In genomic region chr6:50418951-50419350, GRCm38 (mm10) we compare ENCODE assay signal across 27 mouse cellular contexts. TPM values are rescaled to one million over a fixed set of nuclear protein-coding genes. Genes with fewer than 3 reads are reported as not detected.
DNase-seq lines count a peak whose midpoint lies in the region; ATAC-seq and TF ChIP-seq lines count a peak whose summit lies in the region.
"Had no signal": no experiment of that assay in that cellular context is flagged by ENCODE, and none has a peak within 500 bp of the region (broad histone marks: within the 10 kb centered on the region; RNA-seq: fewer than 3 reads in every experiment).

No protein-coding gene starts in this region.

- no peak for TF ChIP-seq POLR2A in liver, adult 2 months (IDR thresholded peaks at IDR 0.05; ENCODE audit: extremely low read depth, insufficient read depth, low read length)

- no peak for TF ChIP-seq CTCF in liver, adult 2 months (IDR thresholded peaks at IDR 0.05; ENCODE audit: low read depth, low read length)

- H3K4me1 ChIP-seq in liver, adult 2 months (ENCODE audit: control insufficient read depth, insufficient read depth, low read length) = no peaks in the 10 kb centered on the region
- no peaks in the 10 kb centered on the region for H3K4me1 ChIP-seq in liver, embryonic 11.5 days (replicated peaks; ENCODE audit: control insufficient read depth, insufficient read depth, low read length)
- H3K4me1 ChIP-seq: midbrain, embryonic 15.5 days had no signal

- peak; percentile 19 for DNase-seq in liver, adult 2 months (ENCODE audit: extremely low read depth, low read depth, low spot score)
- DNase-seq in liver, embryonic 11.5 days (ENCODE audit: low spot score) = no peak
- peak; percentile 71 for DNase-seq in kidney, adult 9 months
- peak; percentile 32 for DNase-seq in kidney, postnatal 10 days
- peak; percentile 75 for DNase-seq in yolk sac, embryonic 10.5 days (ENCODE audit: low spot score)
- DNase-seq in left cerebral cortex, adult 18-20 months (ENCODE audit: low spot score in 2 of 2) = no peak
- DNase-seq in heart, adult 18-20 months = no peak
- no peak for DNase-seq in heart, postnatal 4 days
- DNase-seq: adrenal gland, postnatal 10 days; cerebellum, adult 8-10 months; cerebellum, postnatal 36 days; gastrocnemius, adult 2 months; layer of hippocampus, adult 9-11 months; left cerebral cortex, postnatal 4 days; lung, adult 2 months; lung, postnatal 10 days; right cerebral cortex, adult 18-20 months; thymus, adult 18-20 months; thymus, postnatal 25 days had no signal

- H3K9me3 ChIP-seq in liver, embryonic 11.5 days (ENCODE audit: control insufficient read depth, low read length) = no peaks in the 10 kb centered on the region
- H3K9me3 ChIP-seq: forebrain, embryonic 13.5 days; G1E; hindbrain, embryonic 12.5 days; midbrain, embryonic 15.5 days had no signal

- H3K4me3 ChIP-seq in liver, adult 2 months (ENCODE audit: insufficient read depth, low read depth, low read length) = no peak overlapping the region
- no peak overlapping the region for H3K4me3 ChIP-seq in liver, embryonic 11.5 days (ENCODE audit: low read depth, low read length)
- H3K4me3 ChIP-seq: forebrain, embryonic 13.5 days; gastrocnemius, adult 2 months; hindbrain, embryonic 12.5 days; left cerebral cortex, adult 2 months; midbrain, embryonic 15.5 days had no signal

- H3K9ac ChIP-seq in liver, adult 2 months (ENCODE audit: low read depth, low read length) = no peak overlapping the region
- H3K9ac ChIP-seq in liver, embryonic 11.5 days (ENCODE audit: low read depth, low read length) = no peak overlapping the region
- H3K9ac ChIP-seq: forebrain, embryonic 13.5 days; hindbrain, embryonic 12.5 days; liver, embryonic 14.5 days; midbrain, embryonic 15.5 days had no signal

- no peaks in the 10 kb centered on the region for H3K27me3 ChIP-seq in liver, adult 2 months (ENCODE audit: control insufficient read depth, insufficient read depth, low read length)
- H3K27me3 ChIP-seq in liver, embryonic 11.5 days (replicated peaks; ENCODE audit: control insufficient read depth, insufficient read depth, low read length) = no peaks in the 10 kb centered on the region
- H3K27me3 ChIP-seq: forebrain, embryonic 13.5 days; hindbrain, embryonic 12.5 days; midbrain, embryonic 15.5 days; Patski had no signal

- WGBS in liver, adult 2 months = 71% methylated on average over 4 of the region's 4 CpGs
- 84% methylated on average over 4 of the region's 4 CpGs for WGBS in liver, embryonic 11.5 days

- no peaks in the 10 kb centered on the region for H3K79me2 ChIP-seq in liver, adult 2 months (ENCODE audit: control insufficient read depth, insufficient read depth, low read length)

- H3K36me3 ChIP-seq in liver, adult 2 months (ENCODE audit: control insufficient read depth, insufficient read depth, low read length) = no peaks in the 10 kb centered on the region
- H3K36me3 ChIP-seq in liver, embryonic 11.5 days (ENCODE audit: control insufficient read depth, insufficient read depth, low read length) = no peaks in the 10 kb centered on the region
- H3K36me3 ChIP-seq: G1E; hindbrain, embryonic 12.5 days; midbrain, embryonic 15.5 days had no signal

- H3K4me2 ChIP-seq in liver, embryonic 11.5 days = no peak overlapping the region
- H3K4me2 ChIP-seq: forebrain, embryonic 13.5 days; hindbrain, embryonic 12.5 days; midbrain, embryonic 15.5 days had no signal

- H3K27ac ChIP-seq in liver, adult 2 months (replicated peaks; ENCODE audit: insufficient read depth, low read depth, low read length) = no peak overlapping the region
- H3K27ac ChIP-seq in liver, embryonic 11.5 days (ENCODE audit: low read depth, low read length) = no peak overlapping the region
- H3K27ac ChIP-seq: forebrain, embryonic 13.5 days; gastrocnemius, adult 2 months; hindbrain, embryonic 12.5 days; left cerebral cortex, adult 2 months; liver, embryonic 14.5 days; midbrain, embryonic 15.5 days; stomach, postnatal 0 days had no signal

- no peak for ATAC-seq in liver, embryonic 11.5 days (replicated peaks; ENCODE audit: low FRiP score)
- ATAC-seq: forebrain, embryonic 13.5 days; midbrain, embryonic 15.5 days had no signal

RNA-seq across cellular contexts. Expression of gene Osbpl3, which starts 37.0 kb away (rescaled TPM):
- 0.83 and 1.4 TPM in 2 replicates for total RNA-seq in liver, adult 2 months (2014; rRNA removed)
- 0.15 and 0.16 TPM in 2 replicates for polyA plus RNA-seq in liver, adult 2 months (2012; rRNA removed)
- 2.5 and 2.8 TPM in 2 replicates for polyA plus RNA-seq in liver, embryonic 11.5 days (2014; fragmentation: Nextera tagmentation; extraction: Ambion mirVana)
- total RNA-seq in left cerebral cortex, adult 18-20 months (2021) = 10 to 100 TPM; 42.6 to 44.3 TPM
- total RNA-seq in heart, adult 18-20 months (2021) = 10 to 100 TPM; 23.9 to 25.5 TPM
- total RNA-seq in heart, postnatal 4 days (2021) = 10 to 100 TPM; 39.2 to 44.0 TPM
- polyA plus RNA-seq: G1E had no signal

Comparison
In these comparisons a context has a peak if more than half of its experiments do, and no peak if none do; other contexts are left out.
1. DNase-seq: peak in liver, adult 2 months (single experiment), kidney, adult 9 months (single experiment), kidney, postnatal 10 days (single experiment) and yolk sac, embryonic 10.5 days (single experiment); none in liver, embryonic 11.5 days (single experiment), left cerebral cortex, adult 18-20 months (0 of 2), heart, adult 18-20 months (0 of 2) and heart, postnatal 4 days (single experiment).
2. RNA of gene Osbpl3, which starts 37.0 kb away (total RNA-seq): 42.6 to 44.3 TPM in left cerebral cortex, adult 18-20 months, 39.2 to 44.0 TPM in heart, postnatal 4 days and 23.9 to 25.5 TPM in heart, adult 18-20 months; 0.83 to 1.4 TPM in liver, adult 2 months; every median in the first group is over 10 times any median in the second.